Mouse (Mus musculus) brain, embryonic 14.5 days (tissue): Measurements from ENCODE around the gene Pltp.

Experiments used
- CTCF ChIP-seq: fragments of 200-500 bp; IDR thresholded peaks from 2 replicates; pipeline ENCODE4 v1.5.1; 2012; ENCODE audit warnings: inconsistent platforms, mild to moderate bottlenecking, moderate library complexity, borderline replicate concordance; ENCODE audit not compliant: insufficient read depth, insufficient read length; ENCODE audit errors: extremely low read depth
- POLR2A ChIP-seq: fragments of 200-500 bp; IDR thresholded peaks from 2 replicates; pipeline ENCODE4 v1.6.1; 2012; ENCODE audit warnings: mild to moderate bottlenecking, inconsistent platforms, borderline replicate concordance; ENCODE audit not compliant: poor library complexity, insufficient read depth, insufficient read length, severe bottlenecking; ENCODE audit errors: extremely low read depth

DNA sequence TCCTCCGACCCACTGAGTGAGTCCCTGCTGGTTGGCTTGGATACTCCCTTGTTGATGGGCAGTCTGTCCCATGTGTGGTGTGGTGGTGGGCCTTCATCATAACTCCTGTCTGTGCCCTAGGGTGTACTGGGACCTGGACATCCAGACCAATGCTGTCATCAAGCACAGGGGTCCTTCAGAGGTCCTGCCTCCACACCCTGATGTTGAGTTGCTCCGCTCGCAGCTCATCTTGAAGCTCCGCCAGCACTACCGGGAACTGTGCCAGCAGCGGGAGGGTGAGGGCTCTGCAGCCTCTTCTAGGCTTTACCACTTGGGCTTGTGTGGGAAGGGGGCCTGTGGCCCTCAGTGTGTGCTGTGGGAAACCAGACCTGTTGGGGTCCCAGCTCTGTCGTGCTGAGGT is 28.3 kb upstream of the Pltp start:
- TF ChIP-seq POLR2A (no peak), CTCF (no peak)
